21 mouse cellular contexts compared by ENCODE assay signal in genomic region chr6:128440238-128440637, GRCm38 (mm10). TPM values are rescaled to one million over a fixed set of nuclear protein-coding genes. Genes with fewer than 3 reads are reported as not detected.
A peak's percentile ranks its signal among the peaks of the same experiment; 100 is the strongest.
DNase-seq lines count a peak whose midpoint lies in the region; ATAC-seq and TF ChIP-seq lines count a peak whose summit lies in the region.
"Had no signal": no experiment of that assay in that cellular context is flagged by ENCODE, and none has a peak within 500 bp of the region (broad histone marks: within the 10 kb centered on the region; RNA-seq: fewer than 3 reads in every experiment).

No protein-coding gene starts in this region.

- H3K4me3 ChIP-seq in forebrain, postnatal 0 days (ENCODE audit: low read depth, low read length) = no peak overlapping the region
- no peak overlapping the region for H3K4me3 ChIP-seq in forebrain, embryonic 14.5 days (ENCODE audit: low read depth, low read length)
- H3K4me3 ChIP-seq in midbrain, embryonic 11.5 days (ENCODE audit: low read depth, low read length) = no peak overlapping the region
- no peak overlapping the region for H3K4me3 ChIP-seq in midbrain, embryonic 13.5 days (replicated peaks)
- H3K4me3 ChIP-seq in neural tube, embryonic 15.5 days (replicated peaks) = no peak overlapping the region
- H3K4me3 ChIP-seq: embryonic facial prominence, embryonic 15.5 days; forebrain, embryonic 12.5 days; limb, embryonic 12.5 days; midbrain, embryonic 15.5 days; neural tube, embryonic 12.5 days had no signal

- no peak overlapping the region for H3K27ac ChIP-seq in forebrain, postnatal 0 days (ENCODE audit: low read depth, low read length)
- no peak overlapping the region for H3K27ac ChIP-seq in forebrain, embryonic 14.5 days (ENCODE audit: low read depth, low read length)
- no peak overlapping the region for H3K27ac ChIP-seq in midbrain, embryonic 11.5 days (ENCODE audit: low read depth, low read length)
- no peak overlapping the region for H3K27ac ChIP-seq in midbrain, embryonic 13.5 days
- H3K27ac ChIP-seq in neural tube, embryonic 15.5 days (replicated peaks) = no peak overlapping the region
- H3K27ac ChIP-seq: embryonic facial prominence, embryonic 15.5 days; forebrain, embryonic 12.5 days; midbrain, embryonic 15.5 days; neural tube, embryonic 12.5 days had no signal

- no peak for DNase-seq in forebrain, postnatal 0 days
- no peak for DNase-seq in forebrain, embryonic 14.5 days (ENCODE audit: low spot score)
- DNase-seq in midbrain, embryonic 11.5 days (ENCODE audit: low spot score, missing footprints) = peak; percentile 83
- peak; percentile 38 for DNase-seq in naive thymus-derived CD4-positive, alpha-beta T cell, adult 2 months (ENCODE audit: low read depth)
- DNase-seq in embryo, embryonic 10 days (ENCODE audit: low spot score) = no peak
- DNase-seq: adrenal gland, postnatal 10 days; heart, adult 18-20 months; heart, postnatal 10 days; kidney, postnatal 14 days; lung, postnatal 14 days; spleen, adult 18-20 months; thymus, adult 18-20 months had no signal

- ATAC-seq in forebrain, postnatal 0 days = no peak
- no peak for ATAC-seq in forebrain, embryonic 14.5 days
- ATAC-seq in midbrain, embryonic 11.5 days (ENCODE audit: low FRiP score) = no peak
- ATAC-seq in midbrain, embryonic 13.5 days = no peak
- ATAC-seq in common myeloid progenitor, adult 5-6 weeks (replicated peaks; ENCODE audit: low read depth, poor library complexity, severe bottlenecking) = peak; percentile 11; the same call in 1 of the 2 replicates
- ATAC-seq in neural tube, embryonic 15.5 days (ENCODE audit: low FRiP score) = no peak
- ATAC-seq: hindbrain, embryonic 16.5 days; midbrain, embryonic 15.5 days had no signal

- 0 out of 2 replicates have a peak, but pooled peaks have one; percentile 16 for TF ChIP-seq CTCF in forebrain, postnatal 0 days (IDR thresholded peaks at IDR 0.05; ENCODE audit: low read depth)

- H3K4me2 ChIP-seq in forebrain, postnatal 0 days (ENCODE audit: low read depth) = no peak overlapping the region
- no peak overlapping the region for H3K4me2 ChIP-seq in forebrain, embryonic 14.5 days (ENCODE audit: low read length)
- H3K4me2 ChIP-seq in midbrain, embryonic 11.5 days = no peak overlapping the region
- H3K4me2 ChIP-seq in midbrain, embryonic 13.5 days (replicated peaks) = no peak overlapping the region
- H3K4me2 ChIP-seq in neural tube, embryonic 15.5 days = no peak overlapping the region
- H3K4me2 ChIP-seq: embryonic facial prominence, embryonic 15.5 days; forebrain, embryonic 12.5 days; midbrain, embryonic 15.5 days; neural tube, embryonic 12.5 days had no signal

- H3K36me3 ChIP-seq in forebrain, postnatal 0 days (ENCODE audit: insufficient read depth) = peaks cover 11% of the 10 kb centered on the region
- H3K36me3 ChIP-seq in forebrain, embryonic 14.5 days (ENCODE audit: control insufficient read depth, insufficient read depth, low read length) = peaks cover 13% of the 10 kb centered on the region
- H3K36me3 ChIP-seq in midbrain, embryonic 11.5 days (ENCODE audit: control insufficient read depth, insufficient read depth, low read length) = peaks cover 9% of the 10 kb centered on the region
- H3K36me3 ChIP-seq in midbrain, embryonic 13.5 days = peaks cover 13% of the 10 kb centered on the region
- H3K36me3 ChIP-seq in neural tube, embryonic 15.5 days = peaks cover 11% of the 10 kb centered on the region

- H3K4me1 ChIP-seq in forebrain, postnatal 0 days (ENCODE audit: insufficient read depth) = peaks cover 4% of the 10 kb centered on the region
- H3K4me1 ChIP-seq in forebrain, embryonic 14.5 days (ENCODE audit: control insufficient read depth, insufficient read depth, low read length) = peaks cover 11% of the 10 kb centered on the region
- H3K4me1 ChIP-seq in midbrain, embryonic 11.5 days (ENCODE audit: control insufficient read depth, insufficient read depth, low read length) = peaks cover 12% of the 10 kb centered on the region
- peaks cover 23% of the 10 kb centered on the region for H3K4me1 ChIP-seq in midbrain, embryonic 13.5 days (replicated peaks)
- H3K4me1 ChIP-seq in neural tube, embryonic 15.5 days = peaks cover 27% of the 10 kb centered on the region

- 89% methylated on average over 2 of the region's 2 CpGs for WGBS in forebrain, postnatal 0 days
- 95% methylated on average over 2 of the region's 2 CpGs for WGBS in forebrain, embryonic 14.5 days
- WGBS in midbrain, embryonic 11.5 days = 93% methylated on average over 2 of the region's 2 CpGs
- WGBS in midbrain, embryonic 13.5 days = 93% methylated on average over 2 of the region's 2 CpGs
- WGBS in neural tube, embryonic 15.5 days = 90% methylated on average over 2 of the region's 2 CpGs

- no peak overlapping the region for H3K9ac ChIP-seq in forebrain, postnatal 0 days
- no peak overlapping the region for H3K9ac ChIP-seq in forebrain, embryonic 14.5 days (ENCODE audit: low read length)
- H3K9ac ChIP-seq in midbrain, embryonic 11.5 days (ENCODE audit: low read length) = no peak overlapping the region
- H3K9ac ChIP-seq in midbrain, embryonic 13.5 days (replicated peaks) = no peak overlapping the region
- H3K9ac ChIP-seq in neural tube, embryonic 15.5 days (replicated peaks) = no peak overlapping the region
- H3K9ac ChIP-seq: embryonic facial prominence, embryonic 15.5 days; forebrain, embryonic 12.5 days; limb, embryonic 12.5 days; midbrain, embryonic 15.5 days; neural tube, embryonic 12.5 days had no signal

- no peaks in the 10 kb centered on the region for H3K9me3 ChIP-seq in forebrain, postnatal 0 days (ENCODE audit: low read length)
- no peaks in the 10 kb centered on the region for H3K9me3 ChIP-seq in forebrain, embryonic 14.5 days (replicated peaks; ENCODE audit: control insufficient read depth, low read length)
- no peaks in the 10 kb centered on the region for H3K9me3 ChIP-seq in midbrain, embryonic 11.5 days (ENCODE audit: control insufficient read depth, low read length)
- H3K9me3 ChIP-seq in midbrain, embryonic 13.5 days = no peaks in the 10 kb centered on the region
- H3K9me3 ChIP-seq in neural tube, embryonic 15.5 days (replicated peaks) = no peaks in the 10 kb centered on the region
- H3K9me3 ChIP-seq: embryonic facial prominence, embryonic 15.5 days; forebrain, embryonic 12.5 days; limb, embryonic 12.5 days; midbrain, embryonic 15.5 days; neural tube, embryonic 12.5 days had no signal

- H3K27me3 ChIP-seq in forebrain, postnatal 0 days (ENCODE audit: insufficient read depth, low read length) = no peaks in the 10 kb centered on the region
- H3K27me3 ChIP-seq in forebrain, embryonic 14.5 days (replicated peaks; ENCODE audit: control insufficient read depth, insufficient read depth, low read length) = no peaks in the 10 kb centered on the region
- H3K27me3 ChIP-seq in midbrain, embryonic 11.5 days (ENCODE audit: control insufficient read depth, insufficient read depth, low read length) = no peaks in the 10 kb centered on the region
- H3K27me3 ChIP-seq in midbrain, embryonic 13.5 days = peaks cover 6% of the 10 kb centered on the region; the same call in 1 of the 2 replicates
- no peaks in the 10 kb centered on the region for H3K27me3 ChIP-seq in neural tube, embryonic 15.5 days (replicated peaks)
- H3K27me3 ChIP-seq: embryonic facial prominence, embryonic 15.5 days; forebrain, embryonic 12.5 days; limb, embryonic 12.5 days; midbrain, embryonic 15.5 days; neural tube, embryonic 12.5 days had no signal

RNA-seq across cellular contexts. Expression of gene Fkbp4, which starts 1.8 kb away (rescaled TPM):
- total RNA-seq in forebrain, postnatal 0 days (2014; rRNA removed) = 201 and 235 TPM in 2 replicates
- 253 and 276 TPM in 2 replicates for polyA plus RNA-seq in forebrain, postnatal 0 days (2015; fragmentation: Nextera tagmentation; extraction: Ambion mirVana)
- 366 and 400 TPM in 2 replicates for polyA plus RNA-seq in forebrain, embryonic 14.5 days (2014; fragmentation: Nextera tagmentation; extraction: Ambion mirVana)
- 559 and 584 TPM in 2 replicates for polyA plus RNA-seq in midbrain, embryonic 11.5 days (2014; fragmentation: Nextera tagmentation; extraction: Ambion mirVana)
- polyA plus RNA-seq in midbrain, embryonic 13.5 days (2015; fragmentation: Nextera tagmentation; extraction: Ambion mirVana) = 430 and 454 TPM in 2 replicates
- total RNA-seq in common myeloid progenitor, adult 5-6 weeks (2017) = 331 and 387 TPM in 2 replicates
- 319 and 377 TPM in 2 replicates for polyA plus RNA-seq in neural tube, embryonic 15.5 days (2015; fragmentation: Nextera tagmentation; extraction: Ambion mirVana)

RNA-seq across cellular contexts. Expression of gene Itfg2, which starts 15.5 kb away (rescaled TPM):
- 25.3 and 57.6 TPM in 2 replicates for total RNA-seq in forebrain, postnatal 0 days (2014; rRNA removed)
- 28.1 and 33.7 TPM in 2 replicates for polyA plus RNA-seq in forebrain, postnatal 0 days (2015; fragmentation: Nextera tagmentation; extraction: Ambion mirVana)
- 28.0 and 32.1 TPM in 2 replicates for polyA plus RNA-seq in forebrain, embryonic 14.5 days (2014; fragmentation: Nextera tagmentation; extraction: Ambion mirVana)
- polyA plus RNA-seq in midbrain, embryonic 11.5 days (2014; fragmentation: Nextera tagmentation; extraction: Ambion mirVana) = 26.3 and 27.2 TPM in 2 replicates
- 43.6 and 48.7 TPM in 2 replicates for polyA plus RNA-seq in midbrain, embryonic 13.5 days (2015; fragmentation: Nextera tagmentation; extraction: Ambion mirVana)
- total RNA-seq in common myeloid progenitor, adult 5-6 weeks (2017) = 13.9 and 19.0 TPM in 2 replicates
- polyA plus RNA-seq in neural tube, embryonic 15.5 days (2015; fragmentation: Nextera tagmentation; extraction: Ambion mirVana) = 44.0 and 46.5 TPM in 2 replicates

RNA-seq across cellular contexts. Expression of gene Nrip2, which starts 41.1 kb away (rescaled TPM):
- total RNA-seq in forebrain, postnatal 0 days (2014; rRNA removed) = 7.1 and 8.5 TPM in 2 replicates
- polyA plus RNA-seq in forebrain, postnatal 0 days (2015; fragmentation: Nextera tagmentation; extraction: Ambion mirVana) = 5.5 and 7.4 TPM in 2 replicates
- polyA plus RNA-seq in forebrain, embryonic 14.5 days (2014; fragmentation: Nextera tagmentation; extraction: Ambion mirVana) = 4.7 TPM in 2 replicates
- polyA plus RNA-seq in midbrain, embryonic 11.5 days (2014; fragmentation: Nextera tagmentation; extraction: Ambion mirVana) = 2.2 and 2.7 TPM in 2 replicates
- 7.7 and 7.8 TPM in 2 replicates for polyA plus RNA-seq in midbrain, embryonic 13.5 days (2015; fragmentation: Nextera tagmentation; extraction: Ambion mirVana)
- total RNA-seq in common myeloid progenitor, adult 5-6 weeks (2017) = under 0.01 TPM in 1 of 2 replicates, not detected in the other
- 12.4 and 13.0 TPM in 2 replicates for polyA plus RNA-seq in neural tube, embryonic 15.5 days (2015; fragmentation: Nextera tagmentation; extraction: Ambion mirVana)

Comparison
In these comparisons a context has a peak if more than half of its experiments do, and no peak if none do; other contexts are left out.
1. DNase-seq: peak in midbrain, embryonic 11.5 days (single experiment) and naive thymus-derived CD4-positive, alpha-beta T cell, adult 2 months (single experiment); none in forebrain, postnatal 0 days (single experiment), forebrain, embryonic 14.5 days (single experiment) and embryo, embryonic 10 days (single experiment).